Mouse (Mus musculus): ENCODE measurements around the gene Ambra1.
A peak's percentile ranks its signal among the peaks of the same experiment; 100 is the strongest.

Gene Ambra1

GRCm38 (mm10) chr2:91872658-91873057 lies 142.7 kb downstream of the Ambra1 start:
- no peak for DNase-seq (ENCODE audit: low spot score)

- DNase-seq (ENCODE audit: low spot score) = peak; percentile 25
Observed at GRCm38 (mm10) chr2:91876000-91876805, 146.3 kb downstream of the Ambra1 start.

GRCm38 (mm10) chr2:91876806-91877140 lies 146.8 kb downstream of the Ambra1 start:
- peak; percentile 4 for DNase-seq (ENCODE audit: low spot score)

GRCm38 (mm10) chr2:91878387-91879180 lies 148.7 kb downstream of the Ambra1 start:
- DNase-seq (ENCODE audit: low spot score) = no peak

- DNase-seq (ENCODE audit: low spot score) = no peak
Observed at GRCm38 (mm10) chr2:91883961-91884360, 154.0 kb downstream of the Ambra1 start.

GRCm38 (mm10) chr2:91884616-91885015 lies 154.7 kb downstream of the Ambra1 start:
- DNase-seq (ENCODE audit: low spot score) = no peak

- no peak for DNase-seq (ENCODE audit: low spot score)
Observed at GRCm38 (mm10) chr2:91894716-91895115, 164.8 kb downstream of the Ambra1 start.

GRCm38 (mm10) chr2:91895401-91895800 lies 165.5 kb downstream of the Ambra1 start:
- DNase-seq (ENCODE audit: low spot score) = no peak

- no peak for DNase-seq (ENCODE audit: low spot score)
Observed at GRCm38 (mm10) chr2:91897968-91898367, 168.0 kb downstream of the Ambra1 start.

GRCm38 (mm10) chr2:91899141-91899540 lies 169.2 kb downstream of the Ambra1 start:
- DNase-seq (ENCODE audit: low spot score) = no peak

GRCm38 (mm10) chr2:91900431-91900830 lies 170.5 kb downstream of the Ambra1 start:
- DNase-seq (ENCODE audit: low spot score) = no peak

- DNase-seq (ENCODE audit: low spot score) = no peak
Observed at GRCm38 (mm10) chr2:91902336-91902735, 172.4 kb downstream of the Ambra1 start.

GRCm38 (mm10) chr2:91903171-91903925 lies 173.4 kb downstream of the Ambra1 start:
- DNase-seq (ENCODE audit: low spot score) = no peak

GRCm38 (mm10) chr2:91904618-91905307 lies 174.8 kb downstream of the Ambra1 start:
- DNase-seq (ENCODE audit: low spot score) = no peak

- DNase-seq (ENCODE audit: low spot score) = no peak
Observed at GRCm38 (mm10) chr2:91906141-91906540, 176.2 kb downstream of the Ambra1 start.

- no peak for DNase-seq (ENCODE audit: low spot score)
Observed at GRCm38 (mm10) chr2:91912616-91913015, 182.7 kb downstream of the Ambra1 start.

GRCm38 (mm10) chr2:91913328-91914110 lies 183.6 kb downstream of the Ambra1 start:
- DNase-seq (ENCODE audit: low spot score) = no peak

- no peak for DNase-seq (ENCODE audit: low spot score)
Observed at GRCm38 (mm10) chr2:91916346-91916977, 186.5 kb downstream of the Ambra1 start.

GRCm38 (mm10) chr2:91917096-91917495 lies 187.2 kb downstream of the Ambra1 start:
- no peak for DNase-seq (ENCODE audit: low spot score)

- no peak for DNase-seq (ENCODE audit: low spot score)
Observed at GRCm38 (mm10) chr2:91920130-91920529, 190.2 kb downstream of the Ambra1 start.

Measured in T-cell, adult 2 months (primary cell).